Mouse (Mus musculus): Measurements from ENCODE around the gene Cyp4a12b. TPM values are rescaled to one million over a fixed set of nuclear protein-coding genes. Genes with fewer than 3 reads are reported as not detected.
"Not testable (repeated sequence)": the region's sequence is repeated elsewhere in the genome, so short reads cannot be mapped to it uniquely, and the experiment has no call there.

The Cyp4a12b gene
- total and polyA plus RNA-seq, 3 experiments: not detected

DNA sequence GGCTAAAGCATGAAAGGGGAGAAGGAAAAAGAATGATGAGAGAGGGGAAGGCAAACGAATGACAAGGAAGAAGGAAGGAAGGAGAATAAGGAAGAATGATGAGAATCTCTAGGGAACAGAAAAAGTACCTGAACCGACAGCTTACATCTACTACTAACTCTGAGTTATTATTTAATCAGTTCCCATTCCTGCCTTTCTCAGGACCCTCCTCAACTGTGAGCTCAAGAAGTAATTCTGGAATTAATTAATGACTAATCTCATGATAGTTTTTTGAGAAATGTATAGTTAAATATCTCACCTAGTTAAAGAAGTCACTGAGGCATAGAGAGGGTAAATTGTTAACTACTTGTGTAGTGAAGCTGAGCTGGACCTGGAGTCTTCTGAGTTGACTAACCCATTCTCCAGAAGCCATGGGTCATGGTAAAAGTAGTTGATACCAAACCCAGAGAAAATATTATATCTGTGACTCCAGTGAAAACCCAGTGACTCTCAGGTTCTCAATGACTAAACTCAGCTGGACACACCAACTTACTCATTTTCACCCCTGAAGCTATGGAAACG lies 39.2 kb downstream of the Cyp4a12b start:
- H3K36me3 ChIP-seq (replicated peaks in 1 of 2; ENCODE audit: control insufficient read depth in 1 of 2, insufficient read depth in 1 of 2, low read length in 1 of 2): no peaks in the 10 kb centered on the region
- no peaks in the 10 kb centered on the region for H3K9me3 ChIP-seq (replicated peaks; ENCODE audit: low read length)
- no peak overlapping the region for H3K9ac ChIP-seq (ENCODE audit: insufficient read depth, low read depth)
- H3K27me3 ChIP-seq (replicated peaks): peaks cover 33% of the 10 kb centered on the region
- H3K4me1 ChIP-seq (ENCODE audit: control insufficient read depth in 1 of 2, insufficient read depth in 2 of 2): peaks cover 0 to 4% of the 10 kb centered on the region in 2 experiments; a peak in 1 of 4 replicates
- H3K79me2 ChIP-seq (replicated peaks; ENCODE audit: control insufficient read depth, extremely low read depth, insufficient read depth, poor library complexity, severe bottlenecking): no peaks in the 10 kb centered on the region
- dilution Hi-C loops (cut with MboI; ENCODE audit: extremely low pct_ligation_motif_present, extremely low pct_unique_long_range_greater_than_20kb, low sequenced_read_pairs) (no loop called here), in situ Hi-C loops (cut with MboI; ENCODE audit: low pct_ligation_motif_present, low pct_unique_long_range_greater_than_20kb, low sequenced_read_pairs) (no loop called here)
- H3K4me2 ChIP-seq (ENCODE audit: insufficient read depth, low read depth, poor library complexity, severe bottlenecking): no peak overlapping the region
- DNase-seq (ENCODE audit: extremely low read depth): no peak
- no peak overlapping the region for H3K27ac ChIP-seq (ENCODE audit: insufficient read depth, low read depth)
- H3K4me3 ChIP-seq (replicated peaks in 1 of 3; ENCODE audit: low read depth in 2 of 3, low read length in 2 of 3, poor library complexity in 1 of 3): no peak overlapping the region
- TF ChIP-seq POLR2AphosphoS2 (IDR thresholded peaks at IDR 0.05; ENCODE audit: low read depth, low read length) (no peak), CHD1 (IDR thresholded peaks at IDR 0.05; ENCODE audit: low read depth, low read length) (no peak), EP300 (IDR thresholded peaks at IDR 0.05; ENCODE audit: low read length) (no peak), IRF4 (IDR thresholded peaks at IDR 0.05; ENCODE audit: low read depth, low read length) (no peak), ZNF384 (IDR thresholded peaks at IDR 0.05; ENCODE audit: low read depth, low read length) (no peak), KAT2A (IDR thresholded peaks at IDR 0.05; ENCODE audit: insufficient replicate concordance, low read length) (no peak), USF1 (IDR thresholded peaks at IDR 0.05; ENCODE audit: low read depth, low read length) (no peak), PAX5 (IDR thresholded peaks at IDR 0.05; ENCODE audit: low read length) (no peak), TCF12 (IDR thresholded peaks at IDR 0.05; ENCODE audit: low read depth, low read length) (no peak), RCOR1 (conservative IDR thresholded peaks at IDR 0.05; ENCODE audit: low read depth, low read length) (no peak), MEF2A (IDR thresholded peaks at IDR 0.05; ENCODE audit: borderline replicate concordance, low read depth, low read length) (no peak), SIN3A (IDR thresholded peaks at IDR 0.05; ENCODE audit: low read length) (no peak), ZMIZ1 (IDR thresholded peaks at IDR 0.05; ENCODE audit: low read depth, low read length) (no peak)

GRCm38 (mm10) chr4:115452304-115452703 lies 40.9 kb downstream of the Cyp4a12b start, which contains the start of gene Cyp4a30b:
TSS of gene Cyp4a30b (plus strand) at chr4:115452604.
- Histone ChIP-seq H3K27me3 (replicated peaks) (peaks cover 40% of the 10 kb centered on the region), H3K9ac (ENCODE audit: insufficient read depth, low read depth) (no peak within 1 kb of the TSS), H3K36me3 (replicated peaks in 1 of 2; ENCODE audit: control insufficient read depth in 1 of 2, insufficient read depth in 1 of 2, low read length in 1 of 2) (no peaks in the 10 kb centered on the region), H3K4me3 (replicated peaks in 1 of 3; ENCODE audit: low read depth in 2 of 3, low read length in 2 of 3, poor library complexity in 1 of 3) (no peak within 1 kb of the TSS), H3K4me1 (ENCODE audit: control insufficient read depth in 1 of 2, insufficient read depth in 2 of 2) (peaks cover 0 to 4% of the 10 kb centered on the region in 2 experiments; a peak in 1 of 4 replicates), H3K27ac (ENCODE audit: insufficient read depth, low read depth) (no peak within 1 kb of the TSS), H3K4me2 (ENCODE audit: insufficient read depth, low read depth, poor library complexity, severe bottlenecking) (peak within 1 kb of the TSS; percentile 12; the same call in 1 of the 2 replicates), H3K79me2 (replicated peaks; ENCODE audit: control insufficient read depth, extremely low read depth, insufficient read depth, poor library complexity, severe bottlenecking) (no peaks in the 10 kb centered on the region), H3K9me3 (replicated peaks; ENCODE audit: low read length) (no peaks in the 10 kb centered on the region)
- in situ Hi-C loops (cut with MboI; ENCODE audit: low pct_ligation_motif_present, low pct_unique_long_range_greater_than_20kb, low sequenced_read_pairs) (no loop called here), dilution Hi-C loops (cut with MboI; ENCODE audit: extremely low pct_ligation_motif_present, extremely low pct_unique_long_range_greater_than_20kb, low sequenced_read_pairs) (no loop called here)
- TF ChIP-seq MAX (IDR thresholded peaks at IDR 0.05; ENCODE audit: low read length) (no peak), CHD1 (IDR thresholded peaks at IDR 0.05; ENCODE audit: low read depth, low read length) (no peak), BHLHE40 (IDR thresholded peaks at IDR 0.05; ENCODE audit: low read depth, low read length) (no peak), TCF12 (IDR thresholded peaks at IDR 0.05; ENCODE audit: low read depth, low read length) (no peak), SMC3 (IDR thresholded peaks at IDR 0.05; ENCODE audit: low read depth, low read length) (no peak)
- DNase-seq (ENCODE audit: extremely low read depth): no peak

- H3K9ac ChIP-seq (ENCODE audit: insufficient read depth, low read depth); DNase-seq (ENCODE audit: extremely low read depth); H3K4me3 ChIP-seq (replicated peaks in 1 of 3; ENCODE audit: low read depth in 2 of 3, low read length in 2 of 3, poor library complexity in 1 of 3); in situ Hi-C loops (cut with MboI; ENCODE audit: low pct_ligation_motif_present, low pct_unique_long_range_greater_than_20kb, low sequenced_read_pairs); H3K27me3 ChIP-seq (replicated peaks); dilution Hi-C loops (cut with MboI; ENCODE audit: extremely low pct_ligation_motif_present, extremely low pct_unique_long_range_greater_than_20kb, low sequenced_read_pairs); H3K9me3 ChIP-seq (replicated peaks; ENCODE audit: low read length); H3K79me2 ChIP-seq (replicated peaks; ENCODE audit: control insufficient read depth, extremely low read depth, insufficient read depth, poor library complexity, severe bottlenecking); H3K4me2 ChIP-seq (ENCODE audit: insufficient read depth, low read depth, poor library complexity, severe bottlenecking); H3K36me3 ChIP-seq (replicated peaks in 1 of 2; ENCODE audit: control insufficient read depth in 1 of 2, insufficient read depth in 1 of 2, low read length in 1 of 2); H3K4me1 ChIP-seq (ENCODE audit: control insufficient read depth in 1 of 2, insufficient read depth in 2 of 2); H3K27ac ChIP-seq (ENCODE audit: insufficient read depth, low read depth): not testable (repeated sequence)
Measured at GRCm38 (mm10) chr4:115473585-115473984, 62.2 kb downstream of the Cyp4a12b start.
